Mouse (Mus musculus) stomach, embryonic 15.5 days (tissue): ENCODE data around the gene Zfp446. TPM values are rescaled to one million over a fixed set of nuclear protein-coding genes. Genes with fewer than 3 reads are reported as not detected.

Experiments
- ATAC-seq: fragments of 200-750 bp; cut with Nextera tagmentation; 2 replicates; pipeline ENCODE4 v1.8.0; 2017; ENCODE audit warnings: low read depth, moderate number of reproducible peaks, moderate TSS enrichment; ENCODE audit not compliant: insufficient read depth, low FRiP score
- H3K27ac ChIP-seq: fragments of 300-500 bp; sonication (generic); 2 replicates; pipeline ENCODE4 v1.5.1; 2015; ENCODE audit warnings: mild to moderate bottlenecking, inconsistent platforms
- H3K27me3 ChIP-seq: fragments of 300-500 bp; sonication (generic); replicated peaks from 2 replicates; pipeline ENCODE4 v1.6.1; 2015; ENCODE audit warnings: inconsistent platforms
- H3K36me3 ChIP-seq: fragments of 300-500 bp; sonication (generic); 2 replicates; pipeline ENCODE4 v1.6.1; 2015; ENCODE audit warnings: inconsistent platforms
- H3K4me1 ChIP-seq: fragments of 300-500 bp; sonication (generic); 2 replicates; pipeline ENCODE4 v1.6.1; 2015; ENCODE audit warnings: inconsistent platforms
- H3K4me2 ChIP-seq: fragments of 300-500 bp; sonication (generic); 2 replicates; pipeline ENCODE4 v1.6.1; 2015; ENCODE audit warnings: mild to moderate bottlenecking, inconsistent platforms
- H3K4me3 ChIP-seq: fragments of 300-500 bp; sonication (generic); replicated peaks from 2 replicates; pipeline ENCODE4 v1.5.1; 2015; ENCODE audit warnings: inconsistent platforms
- H3K9ac ChIP-seq: fragments of 300-500 bp; sonication (generic); 2 replicates; pipeline ENCODE4 v1.6.1; 2015; ENCODE audit warnings: inconsistent platforms
- H3K9me3 ChIP-seq: fragments of 300-500 bp; sonication (generic); 2 replicates; pipeline ENCODE4 v1.6.1; 2016; ENCODE audit warnings: inconsistent platforms
- WGBS: fragments of 180-500 bp; shearing (Covaris S2); methylation state at CpG from one replicate; pipeline ENCODE4 v1.1.7; 2015; 5-methylcytosine and 5-hydroxymethylcytosine counted together
- polyA plus RNA-seq: library from polyadenylated mRNA; unstranded; fragments of >200 nt; fragmentation: Nextera tagmentation; extraction: Ambion mirVana; gene quantifications from 2 replicates; pipeline ENCODE4 v1.2.1, GENCODE M21; 2015

Zfp446 gene
- polyA plus RNA-seq, 1 experiment from 2014 or later: 6.9 TPM

DNA sequence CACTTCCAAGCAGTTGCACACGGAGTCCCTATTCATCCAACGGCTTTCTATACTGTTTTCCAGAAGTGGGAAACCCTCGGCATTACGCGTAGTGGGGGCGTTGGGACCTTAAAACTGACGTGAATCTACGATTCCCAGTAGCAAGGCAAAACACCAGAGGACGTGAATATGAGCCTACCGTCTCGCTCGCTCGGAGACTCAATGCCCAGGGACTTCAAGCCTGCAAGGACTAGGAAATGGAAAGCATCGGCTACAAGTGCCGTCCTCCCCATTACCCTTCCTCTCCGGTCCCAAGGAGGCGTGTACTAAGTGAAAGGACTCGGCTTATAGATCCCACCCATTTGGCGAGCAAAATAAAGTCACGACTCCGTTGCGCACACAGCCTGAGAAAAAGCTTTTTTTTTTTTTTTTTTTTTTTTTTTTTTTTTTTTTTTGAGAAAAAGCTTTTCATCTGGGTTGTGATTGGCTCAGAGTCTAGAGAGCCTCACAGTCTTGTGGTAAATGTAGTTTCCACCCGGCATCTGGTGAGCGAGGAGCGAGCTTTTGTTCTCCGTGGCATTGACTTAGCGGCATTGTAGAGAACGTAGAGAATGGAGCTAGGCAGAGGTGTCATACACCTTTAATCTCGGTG lies 16.0 kb upstream of the Zfp446 start:
- 2% methylated on average over 29 of the region's 29 CpGs for WGBS
- Histone ChIP-seq H3K27ac (peak overlapping the region; percentile 88), H3K4me3 (peak overlapping the region; percentile 57), H3K27me3 (no peaks in the 10 kb centered on the region), H3K36me3 (no peaks in the 10 kb centered on the region), H3K9me3 (no peaks in the 10 kb centered on the region), H3K4me1 (peaks cover 8% of the 10 kb centered on the region; the same call in 1 of the 2 replicates), H3K4me2 (peak overlapping the region; percentile 70), H3K9ac (peak overlapping the region; percentile 61)
- ATAC-seq: peak; percentile 56; the same call in 1 of the 2 replicates

- H3K9ac ChIP-seq: peak within 1 kb of the TSS; percentile 90
- no peaks in the 10 kb centered on the region for H3K27me3 ChIP-seq
- 0% methylated on average over 23 of the region's 23 CpGs for WGBS
- H3K27ac ChIP-seq: peak within 1 kb of the TSS; percentile 86
- H3K4me3 ChIP-seq: peak within 1 kb of the TSS; percentile 90
- peaks cover 21% of the 10 kb centered on the region for H3K36me3 ChIP-seq
- peak; percentile 91 for ATAC-seq
- H3K4me1 ChIP-seq: peaks cover 14% of the 10 kb centered on the region
- H3K9me3 ChIP-seq: no peaks in the 10 kb centered on the region
- peak within 1 kb of the TSS; percentile 90 for H3K4me2 ChIP-seq
These were observed 12.0 kb upstream of the Zfp446 start, which contains the start of gene Zfp324 for GRCm38 (mm10) chr7:12965678-12966091. Zfp324 (plus strand) TSS chr7:12965838.

DNA sequence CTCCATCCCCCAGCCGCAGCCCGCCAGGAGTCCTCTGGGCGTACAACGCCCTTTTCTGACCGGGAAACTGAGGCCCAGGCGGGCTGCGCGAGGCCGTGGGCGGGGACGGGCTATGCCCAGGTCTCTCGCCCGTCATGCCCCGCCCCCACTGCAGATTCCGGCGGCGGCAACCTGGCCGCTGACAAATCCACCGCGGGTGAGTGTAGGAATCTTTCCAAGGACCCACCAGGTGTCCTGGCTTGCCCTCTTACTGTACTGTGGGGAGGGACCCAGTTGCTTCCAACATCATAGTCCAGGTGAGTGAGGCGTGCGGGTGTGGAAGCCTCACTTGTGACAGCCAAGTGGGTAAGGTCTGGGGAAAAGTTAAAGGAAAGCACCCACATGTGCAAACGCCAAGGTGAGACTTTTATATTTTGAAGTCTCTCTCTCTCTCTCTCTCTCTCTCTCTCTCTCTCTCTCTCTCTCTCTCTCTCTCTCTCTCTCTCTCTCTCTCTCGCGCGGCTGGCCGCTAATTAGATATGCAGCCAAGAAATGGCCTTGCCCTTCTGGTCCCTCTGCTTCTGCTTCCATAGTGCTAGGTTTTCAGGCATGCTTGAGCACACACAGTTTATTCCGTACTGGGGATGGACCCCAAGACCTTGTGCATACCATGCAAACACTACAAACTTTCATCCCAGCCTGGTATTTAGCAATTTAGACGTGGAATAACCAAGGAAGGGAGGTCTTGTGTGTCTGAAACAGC lies 11.4 kb upstream of the Zfp446 start:
- Histone ChIP-seq H3K27me3 (no peaks in the 10 kb centered on the region), H3K9ac (peak overlapping the region; percentile 90), H3K4me1 (peaks cover 14% of the 10 kb centered on the region), H3K4me3 (peak overlapping the region; percentile 90), H3K36me3 (peaks cover 27% of the 10 kb centered on the region), H3K9me3 (no peaks in the 10 kb centered on the region), H3K4me2 (peak overlapping the region; percentile 90), H3K27ac (peak overlapping the region; percentile 86)
- WGBS: under 1% methylated on average over 29 of the region's 29 CpGs
- peak; percentile 77 for ATAC-seq

DNA sequence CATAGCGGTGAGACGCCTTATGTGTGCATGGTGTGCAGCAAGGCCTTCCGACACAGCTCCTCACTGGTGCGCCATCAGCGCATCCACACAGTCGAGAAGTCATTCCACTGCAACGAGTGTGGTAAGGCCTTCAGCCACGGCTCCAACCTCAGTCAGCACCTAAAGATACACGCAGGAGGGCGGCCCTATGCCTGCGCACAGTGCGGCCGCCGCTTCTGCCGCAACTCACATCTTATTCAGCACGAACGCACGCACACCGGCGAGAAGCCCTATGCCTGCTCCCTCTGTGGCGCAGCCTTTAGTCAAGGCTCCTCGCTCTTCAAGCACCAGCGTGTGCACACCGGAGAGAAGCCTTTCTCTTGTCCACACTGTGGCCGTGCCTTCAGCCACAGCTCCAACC lies 6.7 kb upstream of the Zfp446 start:
- Histone ChIP-seq H3K9me3 (no peaks in the 10 kb centered on the region), H3K4me1 (peaks cover 7% of the 10 kb centered on the region), H3K4me2 (no peak overlapping the region), H3K9ac (no peak overlapping the region), H3K27ac (no peak overlapping the region), H3K4me3 (no peak overlapping the region), H3K27me3 (no peaks in the 10 kb centered on the region), H3K36me3 (peaks cover 42% of the 10 kb centered on the region)
- 93% methylated on average over 25 of the region's 25 CpGs for WGBS
- no peak for ATAC-seq

DNA sequence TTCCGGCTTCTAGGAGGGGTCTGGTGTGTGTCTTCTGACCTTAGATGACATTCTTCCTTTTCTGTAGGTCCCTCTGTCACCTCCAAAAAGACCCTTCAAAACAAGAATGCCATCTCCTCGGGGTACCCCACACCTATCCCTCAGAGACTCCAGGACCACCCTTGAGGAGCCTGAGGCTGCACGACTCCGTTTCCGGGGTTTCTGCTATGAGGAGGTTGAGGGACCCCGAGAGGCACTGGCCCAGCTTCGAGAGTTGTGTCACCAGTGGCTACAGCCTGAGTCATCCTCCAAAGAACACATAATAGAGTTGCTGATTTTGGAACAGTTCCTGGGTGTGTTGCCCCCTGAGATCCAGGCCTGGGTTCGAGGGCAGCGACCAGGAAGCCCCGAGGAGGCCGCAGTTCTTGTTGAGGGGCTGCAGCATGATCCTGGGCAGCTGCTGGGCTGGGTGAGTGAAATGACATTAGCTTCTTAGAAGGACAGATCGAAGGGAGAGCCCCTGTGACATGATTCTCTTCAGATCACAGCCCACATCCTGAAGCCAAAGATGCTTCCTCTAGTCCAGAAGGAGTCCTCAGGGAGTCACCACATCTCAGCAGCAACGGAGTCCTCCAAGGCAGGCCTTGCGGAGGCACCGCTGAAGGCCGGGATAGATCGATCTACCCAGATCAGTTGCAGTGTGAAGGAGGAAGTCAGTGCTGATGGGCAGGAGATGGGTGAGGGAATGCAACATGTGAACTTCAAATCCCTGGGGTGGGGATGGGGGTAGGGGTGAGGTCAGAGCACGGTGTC lies 1.5 kb downstream of the Zfp446 start:
- no peaks in the 10 kb centered on the region for H3K27me3 ChIP-seq
- 76% methylated on average over 18 of the region's 18 CpGs for whole genome bisulfite sequencing
- no peak overlapping the region; the same call in 1 of the 2 replicates for H3K9ac ChIP-seq
- no peaks in the 10 kb centered on the region for H3K9me3 ChIP-seq
- H3K4me2 ChIP-seq: peak overlapping the region; percentile 86; the same call in 1 of the 2 replicates
- H3K27ac ChIP-seq: no peak overlapping the region
- no peak for ATAC-seq
- peak overlapping the region; percentile 78; the same call in 1 of the 2 replicates for H3K4me3 ChIP-seq
- H3K36me3 ChIP-seq: 0 out of 2 replicates have a peak, but pooled peaks cover 3% of the 10 kb centered on the region
- H3K4me1 ChIP-seq: peaks cover 16% of the 10 kb centered on the region

GRCm38 (mm10) chr7:12979776-12980175 lies 2.1 kb downstream of the Zfp446 start:
- Histone ChIP-seq H3K27me3 (no peaks in the 10 kb centered on the region), H3K9ac (no peak overlapping the region), H3K4me3 (no peak overlapping the region), H3K27ac (no peak overlapping the region), H3K9me3 (no peaks in the 10 kb centered on the region), H3K4me2 (no peak overlapping the region), H3K36me3 (0 out of 2 replicates have a peak, but pooled peaks cover 3% of the 10 kb centered on the region), H3K4me1 (peaks cover 16% of the 10 kb centered on the region)
- ATAC-seq: no peak
- 67% methylated on average over 6 of the region's 6 CpGs for WGBS

DNA sequence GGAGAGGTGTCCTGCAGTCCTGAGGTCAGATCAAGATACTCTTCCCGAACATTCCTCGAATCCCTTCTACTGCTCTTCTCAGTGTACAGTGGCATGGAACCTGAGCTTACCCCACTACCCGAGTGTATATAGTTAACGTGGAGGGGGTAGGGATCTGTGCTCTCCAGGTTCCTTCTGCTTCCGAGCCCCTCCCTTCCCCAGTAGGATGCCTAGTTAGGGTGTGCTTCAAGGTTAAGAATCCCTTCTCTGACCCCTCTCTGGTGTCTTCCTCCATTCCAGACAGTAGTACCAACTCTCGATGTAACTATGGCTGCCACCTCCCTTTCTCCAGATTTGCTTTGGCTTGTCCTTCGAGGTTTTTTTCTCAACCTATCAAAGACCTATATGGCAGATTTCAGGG lies 2.6 kb downstream of the Zfp446 start:
- no peak overlapping the region for H3K4me3 ChIP-seq
- no peak overlapping the region for H3K27ac ChIP-seq
- H3K4me2 ChIP-seq: no peak overlapping the region
- H3K27me3 ChIP-seq: no peaks in the 10 kb centered on the region
- ATAC-seq: no peak
- 86% methylated on average over 7 of the region's 7 CpGs for WGBS
- no peaks in the 10 kb centered on the region for H3K9me3 ChIP-seq
- 0 out of 2 replicates have a peak, but pooled peaks cover 3% of the 10 kb centered on the region for H3K36me3 ChIP-seq
- H3K4me1 ChIP-seq: peaks cover 16% of the 10 kb centered on the region
- no peak overlapping the region for H3K9ac ChIP-seq

GRCm38 (mm10) chr7:12985724-12986123 lies 8.1 kb downstream of the Zfp446 start:
- no peak for ATAC-seq

GRCm38 (mm10) chr7:12986906-12987305 lies 9.3 kb downstream of the Zfp446 start:
- Histone ChIP-seq H3K4me1 (no peaks in the 10 kb centered on the region), H3K27ac (no peak overlapping the region), H3K4me2 (no peak overlapping the region), H3K9ac (no peak overlapping the region), H3K9me3 (no peaks in the 10 kb centered on the region), H3K4me3 (no peak overlapping the region), H3K36me3 (no peaks in the 10 kb centered on the region), H3K27me3 (no peaks in the 10 kb centered on the region)
- no peak for ATAC-seq
- WGBS: 83% methylated on average over 8 of the region's 8 CpGs

More at GRCm38 (mm10) chr7:12985724-12986123, 8.1 kb downstream of the Zfp446 start:
- 80% methylated on average over 1 of the region's 1 CpGs for WGBS
- no peaks in the 10 kb centered on the region for H3K9me3 ChIP-seq
- H3K4me3 ChIP-seq: no peak overlapping the region
- no peak overlapping the region for H3K9ac ChIP-seq
- 0 out of 2 replicates have a peak, but pooled peaks cover 3% of the 10 kb centered on the region for H3K36me3 ChIP-seq
- H3K27me3 ChIP-seq: no peaks in the 10 kb centered on the region
- no peak overlapping the region for H3K4me2 ChIP-seq
- no peak overlapping the region for H3K27ac ChIP-seq
- no peaks in the 10 kb centered on the region for H3K4me1 ChIP-seq

DNA sequence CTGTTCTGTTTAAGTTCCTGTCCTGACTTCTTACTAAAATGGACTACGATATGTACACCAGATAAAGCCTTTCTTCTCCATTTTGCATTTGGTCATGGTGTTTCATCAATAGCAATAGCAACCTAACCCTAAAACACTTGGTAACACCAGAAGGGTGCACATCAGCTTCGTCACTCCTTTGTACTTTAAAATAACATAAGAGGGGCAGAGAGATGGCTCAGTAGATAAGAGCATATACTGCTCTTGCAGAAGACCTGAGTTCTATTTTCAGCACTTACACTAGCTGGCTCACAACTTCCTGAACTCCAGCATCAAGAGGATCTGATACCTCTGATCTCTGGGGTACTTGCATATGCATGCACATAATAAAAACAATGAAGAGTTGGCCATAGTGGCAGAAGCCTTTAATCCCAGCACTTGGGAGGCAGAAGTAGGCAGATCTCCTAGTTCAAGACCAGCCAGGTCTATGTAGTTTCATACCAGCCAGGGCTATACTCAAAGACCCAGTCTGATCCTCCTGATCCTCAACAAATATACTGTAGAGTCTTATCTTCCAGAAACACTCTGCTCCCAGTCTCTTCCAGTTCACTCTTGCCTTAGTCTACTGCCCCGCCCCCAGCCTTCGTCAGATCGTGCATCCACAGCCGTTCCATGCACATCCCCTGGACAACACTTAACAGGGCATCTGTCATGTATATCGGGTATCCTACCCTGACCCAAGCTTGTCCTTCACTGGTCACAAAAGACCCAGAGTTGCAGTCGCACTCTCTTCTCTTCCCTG lies 10.0 kb downstream of the Zfp446 start:
- peak; percentile 75 for ATAC-seq
- 78% methylated on average over 8 of the region's 8 CpGs for WGBS

DNA sequence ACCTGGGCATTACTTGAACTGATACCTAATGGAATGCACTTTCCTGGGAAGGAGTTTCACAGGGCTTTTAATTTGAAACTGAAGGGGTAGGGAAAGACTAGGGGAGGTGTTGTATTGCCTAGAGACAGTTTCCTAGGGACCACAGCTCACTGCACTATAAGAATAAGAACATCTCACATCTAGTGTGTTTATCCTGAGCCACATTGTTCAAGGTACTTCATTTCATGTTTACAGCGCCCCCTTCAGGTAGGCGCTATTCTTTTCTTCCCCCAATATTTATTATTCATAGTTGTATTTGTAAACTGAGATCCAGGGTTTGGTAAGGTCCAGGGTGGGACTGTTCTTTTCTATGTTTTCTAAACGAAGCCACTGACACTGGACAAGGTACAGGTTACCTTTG lies 14.6 kb downstream of the Zfp446 start:
- 6% methylated on average over 3 of the region's 3 CpGs for WGBS
- no peaks in the 10 kb centered on the region for H3K4me1 ChIP-seq
- H3K9ac ChIP-seq: no peak overlapping the region
- H3K4me3 ChIP-seq: no peak overlapping the region
- H3K9me3 ChIP-seq: no peaks in the 10 kb centered on the region
- no peak overlapping the region for H3K27ac ChIP-seq
- no peaks in the 10 kb centered on the region for H3K36me3 ChIP-seq
- no peak overlapping the region for H3K4me2 ChIP-seq
- H3K27me3 ChIP-seq: no peaks in the 10 kb centered on the region
- no peak for ATAC-seq

More for the DNA sequence above, 10.0 kb downstream of the Zfp446 start:
- Histone ChIP-seq H3K4me3 (no peak overlapping the region), H3K27me3 (no peaks in the 10 kb centered on the region), H3K27ac (no peak overlapping the region), H3K4me2 (no peak overlapping the region), H3K36me3 (no peaks in the 10 kb centered on the region), H3K9ac (no peak overlapping the region), H3K4me1 (no peaks in the 10 kb centered on the region), H3K9me3 (no peaks in the 10 kb centered on the region)
